Mouse (Mus musculus): Measurements from ENCODE around the gene Dupd1. TPM values are rescaled to one million over a fixed set of nuclear protein-coding genes. Genes with fewer than 3 reads are reported as not detected.

Dupd1 gene
- 0.76 TPM in 1 of 2 replicates, not detected in the other for total RNA-seq (2021)
- long read RNA-seq, result 0 reads

DNA sequence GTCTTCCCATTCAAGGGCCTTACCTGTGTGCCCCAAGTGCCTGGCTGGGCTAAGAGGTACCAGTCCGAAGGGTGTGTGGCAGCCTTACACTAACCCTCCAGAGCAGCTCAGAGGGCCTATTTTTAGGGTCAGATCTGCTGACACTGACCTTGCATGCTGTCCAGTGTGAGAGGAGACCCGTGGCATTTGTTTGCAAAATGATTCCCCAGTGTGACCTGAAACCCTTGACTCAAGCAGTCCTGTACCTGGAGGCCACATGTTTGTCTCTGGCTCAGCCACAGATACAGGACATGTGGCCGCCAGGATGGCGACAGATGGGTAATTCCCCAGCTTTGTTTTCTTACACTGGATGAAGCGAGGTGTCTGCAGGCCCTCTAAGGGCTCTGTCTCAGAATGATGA is at the start of gene Dupd1:
Gene Dupd1, minus strand, starts transcription at position 91 of the 400 bp plus-strand sequence.
- DNase-seq, result no peak

GRCm38 (mm10) chr14:21763736-21764135 is 49.4 kb upstream of the Dupd1 start:
- no peak for DNase-seq

- DNase-seq, result no peak
Observed at GRCm38 (mm10) chr14:21761560-21761959, 47.2 kb upstream of the Dupd1 start.

DNA sequence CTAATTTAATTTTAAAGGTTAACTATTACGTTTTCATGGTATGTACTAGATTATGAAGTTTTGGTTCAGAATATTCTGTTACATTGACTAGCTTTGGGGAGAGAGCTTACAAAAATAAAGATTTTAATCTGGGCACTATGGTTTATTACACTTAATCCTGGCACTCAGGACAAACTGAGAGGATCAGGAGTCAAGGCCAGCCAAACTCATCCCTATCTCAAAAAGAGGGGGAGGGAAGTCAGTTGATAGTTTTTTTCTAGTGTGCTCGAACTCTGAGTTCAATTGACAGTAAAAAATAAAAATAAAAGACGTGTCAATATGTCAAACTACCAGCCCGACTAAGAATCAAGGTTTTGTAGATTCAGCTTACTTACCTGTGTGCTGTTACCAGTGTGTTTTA is 39.0 kb upstream of the Dupd1 start:
- no peak for DNase-seq

DNA sequence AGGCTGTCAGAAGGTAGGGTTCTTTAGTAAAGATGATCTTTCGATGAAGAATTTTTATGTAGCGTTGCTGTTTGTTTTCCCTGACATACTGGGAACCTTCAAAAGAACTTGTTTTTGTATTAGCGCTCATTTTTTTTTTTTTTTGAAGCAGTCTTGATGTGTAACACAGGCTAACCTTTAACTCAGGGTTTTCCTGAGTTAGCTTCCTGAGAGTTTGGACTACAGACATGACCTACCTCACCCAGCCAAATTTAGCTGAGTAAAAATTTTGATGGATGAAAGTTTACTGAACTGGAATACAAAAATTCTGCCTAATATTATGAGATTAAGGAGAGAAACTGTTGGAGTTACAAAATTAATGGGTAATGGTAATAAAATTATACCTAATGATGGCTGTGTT is 38.0 kb upstream of the Dupd1 start:
- no peak for DNase-seq

DNA sequence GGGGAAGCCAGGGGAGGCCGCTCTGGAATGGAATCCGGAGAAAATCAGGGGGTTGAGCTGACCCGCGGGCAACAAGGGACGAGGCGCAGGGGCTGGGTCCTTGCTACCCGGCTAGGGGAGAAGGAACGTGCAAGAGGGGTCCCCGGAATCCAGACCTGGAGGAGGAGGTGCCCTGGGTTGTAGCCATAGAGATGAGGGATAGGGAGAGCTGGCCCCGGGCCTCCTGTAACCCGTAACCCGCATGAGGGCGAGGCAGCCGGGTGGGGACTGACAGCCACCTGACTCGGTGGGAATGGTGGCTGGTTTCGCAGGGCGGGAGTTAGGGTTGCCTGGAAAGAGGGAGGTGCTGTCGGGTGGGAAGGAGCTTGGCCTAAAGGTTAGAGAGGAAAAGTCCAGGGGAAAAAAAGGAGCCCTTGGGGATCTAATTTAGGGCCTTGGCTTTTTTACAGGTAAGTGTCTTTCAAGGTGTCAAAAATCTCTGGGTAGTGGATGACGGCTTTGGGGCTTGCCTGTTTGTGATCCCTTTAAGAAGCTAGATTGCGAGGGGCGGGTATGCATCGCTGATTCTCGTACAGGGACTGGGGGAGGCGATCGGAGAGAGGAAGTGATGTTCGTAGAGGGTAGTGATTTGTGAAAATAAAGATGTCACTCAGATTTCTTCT is 36.6 kb upstream of the Dupd1 start, which contains the start of gene Dusp13:
Gene Dusp13, minus strand, starts transcription at position 301 of the 662 bp plus-strand sequence.
- DNase-seq, result peak; percentile 68

- DNase-seq, result peak; percentile 90
Observed at GRCm38 (mm10) chr14:21750008-21750880, 35.9 kb upstream of the Dupd1 start, which contains the start of gene Samd8. Gene Samd8 (plus strand): TSS chr14:21750531.

DNA sequence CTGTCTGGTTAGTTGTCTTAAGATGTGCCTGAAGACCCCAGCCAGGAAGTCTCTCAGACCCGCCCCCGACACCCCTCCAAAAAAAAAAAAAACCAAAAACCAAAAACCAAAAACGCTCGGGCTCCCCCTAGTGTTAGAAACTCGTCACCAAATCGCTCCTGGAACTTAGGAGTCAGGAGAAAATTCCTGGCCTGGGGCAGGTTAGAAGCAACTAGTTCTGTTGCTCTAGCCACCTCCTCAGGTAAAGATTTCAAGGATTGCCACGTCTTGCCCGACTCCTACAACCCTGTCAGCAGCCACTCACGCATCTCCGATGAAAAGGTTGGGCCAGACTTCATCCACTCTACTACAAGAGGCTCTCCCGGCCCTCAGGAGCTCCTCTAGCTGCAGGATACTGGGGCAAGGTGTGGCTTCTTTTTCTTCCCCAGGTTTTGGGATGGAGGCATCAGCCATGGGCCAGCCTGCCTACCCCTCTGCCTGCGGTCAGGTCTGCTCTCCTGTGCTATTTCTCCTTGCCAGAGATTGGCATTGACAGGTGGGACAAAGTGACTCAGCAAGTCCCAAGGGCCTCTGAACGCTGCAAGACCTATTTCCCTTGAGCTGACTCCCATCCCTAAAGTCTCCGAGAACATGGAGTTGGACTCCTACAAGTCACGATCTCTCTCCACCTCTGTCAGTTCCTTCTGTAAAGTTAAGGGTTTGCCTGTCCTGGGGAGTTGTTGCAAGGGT is 33.9 kb upstream of the Dupd1 start:
- peak; percentile 56 for DNase-seq

DNA sequence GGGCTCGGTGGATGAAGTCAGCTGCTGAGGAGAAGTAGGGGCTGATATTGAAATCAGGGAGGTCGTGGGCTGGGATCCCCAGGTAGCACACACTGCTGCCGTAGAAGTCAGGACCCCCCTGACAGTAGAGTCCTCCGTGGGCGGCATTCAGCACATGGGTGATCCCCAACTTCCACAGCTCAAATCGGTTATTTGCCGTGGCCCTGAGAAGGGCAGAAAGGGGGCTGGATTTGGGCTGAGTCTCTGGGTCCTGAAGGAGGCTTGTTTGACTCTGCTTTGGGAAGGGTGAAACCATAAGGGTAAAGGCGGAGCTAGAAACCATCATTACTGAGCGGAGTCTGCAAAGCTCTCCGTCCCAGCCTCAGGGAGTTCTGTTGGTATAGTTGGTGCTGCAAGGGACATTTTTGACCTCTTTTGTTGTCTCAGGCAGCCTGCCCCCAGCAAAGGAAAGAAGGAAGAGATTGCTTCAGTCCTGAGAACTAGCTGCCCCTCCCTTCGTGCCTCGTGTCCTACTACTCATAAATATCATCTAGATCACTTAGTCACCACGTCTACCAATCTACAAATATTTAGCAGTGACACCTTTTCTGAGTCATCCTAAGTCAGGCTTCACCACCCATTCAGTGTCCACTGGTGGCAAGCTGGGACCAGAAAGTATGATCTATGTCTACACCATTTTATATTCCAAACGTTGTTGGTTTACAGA is 33.2 kb upstream of the Dupd1 start:
- no peak for DNase-seq

DNA sequence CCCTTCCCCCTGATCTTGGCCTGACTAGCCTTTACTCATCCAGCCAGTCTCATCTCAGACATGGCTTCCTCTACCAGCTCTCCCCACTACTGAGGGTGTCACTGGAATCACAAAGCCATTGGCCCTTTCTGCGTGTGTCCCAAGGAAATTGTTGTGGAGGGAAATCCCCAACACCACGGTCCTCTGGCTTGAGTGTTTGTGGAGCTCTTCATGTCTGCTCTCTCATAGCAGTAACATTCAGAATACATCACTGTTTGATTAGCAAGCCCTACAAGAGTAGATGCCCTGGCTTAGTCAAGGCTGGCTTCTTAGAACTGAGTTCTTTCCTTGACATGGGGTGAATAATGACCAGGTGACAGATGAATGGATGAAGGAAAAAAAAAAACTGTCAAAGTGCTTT is 32.5 kb upstream of the Dupd1 start:
- no peak for DNase-seq

DNA sequence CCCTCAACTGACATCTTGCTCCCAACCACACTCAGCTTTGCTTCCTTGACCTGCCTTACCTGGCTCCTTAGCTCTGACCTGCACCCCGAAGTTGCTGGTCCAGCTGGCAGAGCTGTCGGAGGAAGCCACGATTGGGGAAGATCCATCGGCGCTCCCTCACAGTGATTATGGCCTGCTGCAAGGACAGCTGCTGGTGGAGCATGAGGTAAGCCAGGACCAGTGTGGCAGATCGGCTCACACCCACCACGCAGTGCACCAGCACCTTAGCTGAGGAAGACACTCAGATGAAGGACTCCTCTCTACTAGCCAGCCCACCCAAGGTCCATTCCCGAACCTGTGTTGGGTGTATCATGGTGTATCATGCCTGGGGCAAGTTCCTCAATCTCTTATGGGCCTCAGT is 31.9 kb upstream of the Dupd1 start:
- no peak for DNase-seq

- DNase-seq, result no peak
Observed at GRCm38 (mm10) chr14:21745149-21745548, 30.8 kb upstream of the Dupd1 start.

GRCm38 (mm10) chr14:21744169-21744568 is 29.8 kb upstream of the Dupd1 start:
- no peak for DNase-seq

DNA sequence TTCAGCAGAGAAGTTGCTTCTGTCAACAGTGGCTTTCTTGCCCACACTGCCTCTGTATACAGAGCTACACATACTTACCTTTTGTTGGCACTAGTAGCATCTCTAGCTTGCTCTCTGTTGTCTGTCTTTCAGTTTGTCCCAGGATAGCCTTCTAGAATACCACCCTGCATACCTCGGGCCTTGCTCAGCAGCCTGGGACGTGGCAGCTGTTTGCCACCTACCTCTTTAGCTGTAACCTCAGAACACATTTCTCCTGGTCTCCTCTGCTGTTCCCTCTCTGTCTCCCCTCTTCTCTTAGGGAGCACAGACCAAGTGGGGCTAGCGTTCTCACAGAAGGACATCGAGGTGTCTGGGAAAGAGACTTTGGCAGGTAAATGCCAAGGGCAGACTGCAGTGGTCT is 28.1 kb upstream of the Dupd1 start:
- no peak for DNase-seq

- DNase-seq, result peak; percentile 81
Observed at GRCm38 (mm10) chr14:21741786-21742185, 27.4 kb upstream of the Dupd1 start.

DNA sequence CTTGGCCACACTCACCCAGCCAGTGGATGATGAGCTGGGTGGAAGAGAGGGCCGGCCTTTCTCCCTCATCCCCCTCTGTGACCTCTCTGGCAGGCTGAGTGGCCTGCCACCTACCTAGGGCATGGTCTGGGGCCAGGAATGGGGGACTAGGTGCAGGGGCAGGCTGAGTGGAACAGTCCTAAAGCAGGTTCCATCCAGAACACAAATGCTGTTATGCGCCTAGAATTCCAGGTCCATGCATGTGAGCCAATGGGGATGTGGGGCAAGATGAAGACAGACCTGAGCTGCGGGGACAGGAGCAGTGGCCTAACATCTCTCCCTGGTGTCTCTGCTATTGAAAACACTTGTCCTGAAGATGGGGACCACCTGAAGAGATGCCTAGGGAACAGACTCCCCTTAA is 26.9 kb upstream of the Dupd1 start:
- DNase-seq, result no peak

- no peak for DNase-seq
Observed at GRCm38 (mm10) chr14:21740345-21740744, 26.0 kb upstream of the Dupd1 start.

- DNase-seq, result no peak
Observed at GRCm38 (mm10) chr14:21733131-21733905, 18.9 kb upstream of the Dupd1 start.

DNA sequence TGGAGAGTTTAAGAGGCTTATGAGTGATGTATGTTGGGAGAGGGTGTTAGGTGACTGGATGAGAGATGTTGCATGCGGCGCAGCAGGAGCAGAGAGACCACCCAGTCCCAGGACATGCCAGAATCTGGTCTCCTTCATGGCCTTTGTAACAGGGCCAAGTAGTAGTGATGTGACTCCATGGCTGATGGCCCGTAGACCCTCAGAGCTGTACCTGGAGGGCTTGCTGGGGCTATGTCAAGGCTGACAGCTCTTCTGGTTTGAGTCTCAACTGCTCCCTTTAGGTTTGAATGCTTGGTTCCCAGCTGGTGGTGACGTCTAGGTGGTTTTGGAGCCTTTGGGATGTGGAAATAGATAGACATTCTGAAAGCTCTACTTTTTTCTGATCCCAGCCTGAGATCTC is 15.6 kb upstream of the Dupd1 start:
- DNase-seq, result no peak

GRCm38 (mm10) chr14:21729031-21729732 is 14.8 kb upstream of the Dupd1 start:
- no peak for DNase-seq

Data from adrenal gland, postnatal 25 days (tissue).